Comparison of ENCODE assay signal across 8 mouse cellular contexts in genomic region chr1:180849701-180850301, GRCm38 (mm10). TPM values are rescaled to one million over a fixed set of nuclear protein-coding genes. Genes with fewer than 3 reads are reported as not detected.
A peak's percentile ranks its signal among the peaks of the same experiment; 100 is the strongest.
DNase-seq lines count a peak whose midpoint lies in the region; ATAC-seq and TF ChIP-seq lines count a peak whose summit lies in the region.

No protein-coding gene starts in this region.

- DNase-seq in kidney, adult 11 months: peak; percentile 19
- no peak for DNase-seq in kidney, postnatal 36 days
- DNase-seq in MEL (ENCODE audit: low read depth, low spot score): no peak
- no peak for DNase-seq in right cerebral cortex, postnatal 4 days

- H3K79me2 ChIP-seq in MEL (ENCODE audit: control insufficient read depth, insufficient read depth, low read length, poor library complexity): peaks cover 28% of the 10 kb centered on the region

- 35% methylated on average over 11 of the region's 11 CpGs for WGBS in forebrain, embryonic 12.5 days
- 31% methylated on average over 11 of the region's 11 CpGs for WGBS in kidney, embryonic 14.5 days
- 18% methylated on average over 11 of the region's 11 CpGs for WGBS in midbrain, embryonic 15.5 days

- TF ChIP-seq RAD21 in MEL (IDR thresholded peaks at IDR 0.05; ENCODE audit: low read depth, low read length): no peak

- peak overlapping the region; percentile 44 to 47 for H3K4me3 ChIP-seq in MEL (ENCODE audit: control insufficient read depth in 1 of 2, insufficient read depth in 1 of 2, low read depth in 2 of 2, low read length in 2 of 2)
- H3K4me3 ChIP-seq in forebrain, embryonic 12.5 days (replicated peaks): peak overlapping the region; percentile 58
- H3K4me3 ChIP-seq in kidney, embryonic 14.5 days (ENCODE audit: low read length): peak overlapping the region; percentile 86
- peak overlapping the region; percentile 75 for H3K4me3 ChIP-seq in midbrain, embryonic 15.5 days

- no peak for TF ChIP-seq EP300 in MEL (IDR thresholded peaks at IDR 0.05; ENCODE audit: low read depth in 1 of 2, low read length in 2 of 2)

- ATAC-seq in forebrain, embryonic 12.5 days (ENCODE audit: low FRiP score): no peak
- ATAC-seq in kidney, embryonic 14.5 days (ENCODE audit: low FRiP score, low TSS enrichment): no peak
- ATAC-seq in midbrain, embryonic 15.5 days (replicated peaks): no peak
- no peak for ATAC-seq in monocyte, adult 5-6 weeks (replicated peaks; ENCODE audit: insufficient number of reproducible peaks, low FRiP score, low TSS enrichment, poor library complexity, severe bottlenecking)

- peak overlapping the region; percentile 94 for H3K27ac ChIP-seq in MEL (ENCODE audit: control insufficient read depth, low read depth, low read length)
- H3K27ac ChIP-seq in forebrain, embryonic 12.5 days: peak overlapping the region; percentile 98
- H3K27ac ChIP-seq in kidney, embryonic 14.5 days (ENCODE audit: low read depth, low read length): peak overlapping the region; percentile 99
- peak overlapping the region; percentile 99 for H3K27ac ChIP-seq in midbrain, embryonic 15.5 days

- no peak for TF ChIP-seq POLR2A in MEL (IDR thresholded peaks at IDR 0.05; ENCODE audit: control insufficient read depth in 1 of 2, insufficient read depth in 1 of 2, low read depth in 1 of 2, low read length in 2 of 2, poor library complexity in 1 of 2)

- no peaks in the 10 kb centered on the region for H3K27me3 ChIP-seq in MEL (ENCODE audit: control insufficient read depth in 1 of 2, insufficient read depth in 2 of 2, low read length in 2 of 2)
- H3K27me3 ChIP-seq in forebrain, embryonic 12.5 days: no peaks in the 10 kb centered on the region
- H3K27me3 ChIP-seq in kidney, embryonic 14.5 days (ENCODE audit: control insufficient read depth, insufficient read depth, low read length): no peaks in the 10 kb centered on the region
- H3K27me3 ChIP-seq in midbrain, embryonic 15.5 days (replicated peaks): no peaks in the 10 kb centered on the region

- no peak for TF ChIP-seq CTCF in MEL (IDR thresholded peaks at IDR 0.05 in 2 of 3, conservative IDR thresholded peaks at IDR 0.05 in 1 of 3; ENCODE audit: control insufficient read depth in 1 of 3, insufficient read depth in 1 of 3, low read depth in 2 of 3, low read length in 3 of 3, poor library complexity in 1 of 3, severe bottlenecking in 1 of 3)

- peaks cover 12 to 20% of the 10 kb centered on the region in 2 experiments for H3K4me1 ChIP-seq in MEL (ENCODE audit: control insufficient read depth in 1 of 2, insufficient read depth in 2 of 2, low read length in 2 of 2)
- peaks cover 45% of the 10 kb centered on the region for H3K4me1 ChIP-seq in forebrain, embryonic 12.5 days
- peaks cover 30% of the 10 kb centered on the region for H3K4me1 ChIP-seq in kidney, embryonic 14.5 days (ENCODE audit: control insufficient read depth, insufficient read depth, low read length)
- H3K4me1 ChIP-seq in midbrain, embryonic 15.5 days: peaks cover 46% of the 10 kb centered on the region

- peak overlapping the region; percentile 78 for H3K4me2 ChIP-seq in forebrain, embryonic 12.5 days
- peak overlapping the region; percentile 75 for H3K4me2 ChIP-seq in kidney, embryonic 14.5 days (replicated peaks; ENCODE audit: low read depth, low read length)
- peak overlapping the region; percentile 75 for H3K4me2 ChIP-seq in midbrain, embryonic 15.5 days

- peak overlapping the region; percentile 61 for H3K9ac ChIP-seq in MEL (ENCODE audit: control insufficient read depth, low read depth, low read length, poor library complexity, severe bottlenecking)
- peak overlapping the region; percentile 72 for H3K9ac ChIP-seq in forebrain, embryonic 12.5 days
- peak overlapping the region; percentile 74 for H3K9ac ChIP-seq in kidney, embryonic 14.5 days (ENCODE audit: low read depth, low read length)
- peak overlapping the region; percentile 77 for H3K9ac ChIP-seq in midbrain, embryonic 15.5 days

- no peaks in the 10 kb centered on the region for H3K9me3 ChIP-seq in MEL (replicated peaks; ENCODE audit: insufficient read depth, low read length)
- no peaks in the 10 kb centered on the region for H3K9me3 ChIP-seq in forebrain, embryonic 12.5 days
- H3K9me3 ChIP-seq in kidney, embryonic 14.5 days (ENCODE audit: control insufficient read depth, low read length): no peaks in the 10 kb centered on the region
- H3K9me3 ChIP-seq in midbrain, embryonic 15.5 days: no peaks in the 10 kb centered on the region

- H3K36me3 ChIP-seq in MEL (ENCODE audit: control insufficient read depth in 1 of 2, insufficient read depth in 2 of 2, low read length in 2 of 2): peaks cover 0 to 30% of the 10 kb centered on the region in 2 experiments; a peak in 2 of 4 replicates
- H3K36me3 ChIP-seq in forebrain, embryonic 12.5 days (replicated peaks): no peaks in the 10 kb centered on the region
- no peaks in the 10 kb centered on the region for H3K36me3 ChIP-seq in kidney, embryonic 14.5 days (ENCODE audit: control insufficient read depth, insufficient read depth, low read length)
- H3K36me3 ChIP-seq in midbrain, embryonic 15.5 days (replicated peaks): no peaks in the 10 kb centered on the region

TF ChIP-seq in MEL, 35 proteins besides CTCF, POLR2A, EP300 and RAD21:
- no peak for TF ChIP-seq BHLHE40 (IDR thresholded peaks at IDR 0.05; ENCODE audit: borderline replicate concordance, low read depth, low read length)
- no peak for TF ChIP-seq E2F4 (IDR thresholded peaks at IDR 0.05; ENCODE audit: borderline replicate concordance, low read depth, low read length)
- no peak for TF ChIP-seq SMC3 (IDR thresholded peaks at IDR 0.05; ENCODE audit: low read depth, low read length)
- 0 out of 2 replicates have a peak, but pooled peaks have one; percentile 24 for TF ChIP-seq UBTF (IDR thresholded peaks at IDR 0.05; ENCODE audit: borderline replicate concordance, insufficient read depth, low read depth, low read length)
- peak; percentile 66 for TF ChIP-seq USF1 (IDR thresholded peaks at IDR 0.05; ENCODE audit: low read depth, low read length)
- no peak for TF ChIP-seq HCFC1 (IDR thresholded peaks at IDR 0.05; ENCODE audit: low read depth, low read length)
- no peak for TF ChIP-seq MEF2A (IDR thresholded peaks at IDR 0.05; ENCODE audit: extremely low read depth, insufficient replicate concordance, low read depth, low read length, poor library complexity, severe bottlenecking)
- TF ChIP-seq MXI1 (IDR thresholded peaks at IDR 0.05; ENCODE audit: low read depth, low read length): no peak
- TF ChIP-seq MYC (IDR thresholded peaks at IDR 0.05; ENCODE audit: low read depth, low read length): 0 out of 2 replicates have a peak, but pooled peaks have one; percentile 31
- no peak for TF ChIP-seq JUND (IDR thresholded peaks at IDR 0.05; ENCODE audit: low read depth, low read length)
- TF ChIP-seq CHD2 (IDR thresholded peaks at IDR 0.05; ENCODE audit: low read length): no peak
- no peak for TF ChIP-seq NRF1 (IDR thresholded peaks at IDR 0.05; ENCODE audit: insufficient read depth, low read depth, low read length, poor library complexity, severe bottlenecking)
- no peak for TF ChIP-seq MYB (IDR thresholded peaks at IDR 0.05; ENCODE audit: low read depth, low read length)

RNA-seq across cellular contexts. Expression of gene Sde2, which starts 1.1 kb away (rescaled TPM):
- total RNA-seq in MEL (2012; rRNA removed): 31.4 and 35.5 TPM in 2 replicates
- polyA plus RNA-seq in MEL (2012; ENCODE audit: insufficient read depth in 1 of 2, insufficient read length in 2 of 2, low read depth in 1 of 2, low replicate concordance in 2 of 2, missing spikeins in 1 of 2): 10 to 100 TPM in 1 of 2 experiments, not detected in 1; 48.0 TPM
- 39.0 and 39.1 TPM in 2 replicates for polyA plus RNA-seq in forebrain, embryonic 12.5 days (2016; fragmentation: Nextera tagmentation; extraction: Ambion mirVana)
- 32.9 and 39.6 TPM in 2 replicates for polyA plus RNA-seq in kidney, embryonic 14.5 days (2014; fragmentation: Nextera tagmentation; extraction: Ambion mirVana)
- polyA plus RNA-seq in midbrain, embryonic 15.5 days (2015; fragmentation: Nextera tagmentation; extraction: Ambion mirVana): 29.0 and 30.9 TPM in 2 replicates
- 45.3 to 50.4 TPM (median 49.6 TPM) in 3 replicates for total RNA-seq in monocyte, adult 5-6 weeks (2017)

RNA-seq across cellular contexts. Expression of gene H3f3a, which starts 36.1 kb away (rescaled TPM):
- total RNA-seq in MEL (2012; rRNA removed): 573 and 574 TPM in 2 replicates
- 100 to 1,000 TPM; 265 to 903 TPM for polyA plus RNA-seq in MEL (2012; ENCODE audit: insufficient read depth in 1 of 2, insufficient read length in 2 of 2, low read depth in 1 of 2, low replicate concordance in 2 of 2, missing spikeins in 1 of 2)
- 3,507 and 3,679 TPM in 2 replicates for polyA plus RNA-seq in forebrain, embryonic 12.5 days (2016; fragmentation: Nextera tagmentation; extraction: Ambion mirVana)
- 2,845 and 3,531 TPM in 2 replicates for polyA plus RNA-seq in kidney, embryonic 14.5 days (2014; fragmentation: Nextera tagmentation; extraction: Ambion mirVana)
- 3,070 and 3,123 TPM in 2 replicates for polyA plus RNA-seq in midbrain, embryonic 15.5 days (2015; fragmentation: Nextera tagmentation; extraction: Ambion mirVana)
- 1,440 to 2,544 TPM (median 2,182 TPM) in 3 replicates for total RNA-seq in monocyte, adult 5-6 weeks (2017)

RNA-seq across cellular contexts. Expression of gene Lefty2, which starts 43.1 kb away (rescaled TPM):
- not detected in 2 replicates for total RNA-seq in MEL (2012; rRNA removed)
- not detected for polyA plus RNA-seq in MEL (2012; ENCODE audit: insufficient read depth in 1 of 2, insufficient read length in 2 of 2, low read depth in 1 of 2, low replicate concordance in 2 of 2, missing spikeins in 1 of 2)
- 0.17 TPM in 1 of 2 replicates, not detected in the other for polyA plus RNA-seq in forebrain, embryonic 12.5 days (2016; fragmentation: Nextera tagmentation; extraction: Ambion mirVana)
- not detected in 2 replicates for polyA plus RNA-seq in kidney, embryonic 14.5 days (2014; fragmentation: Nextera tagmentation; extraction: Ambion mirVana)
- polyA plus RNA-seq in midbrain, embryonic 15.5 days (2015; fragmentation: Nextera tagmentation; extraction: Ambion mirVana): 2.4 and 2.5 TPM in 2 replicates
- total RNA-seq in monocyte, adult 5-6 weeks (2017): not detected in 3 replicates

RNA-seq across cellular contexts. Expression of gene Pycr2, which starts 54.3 kb away (rescaled TPM):
- total RNA-seq in MEL (2012; rRNA removed): 128 and 183 TPM in 2 replicates
- 100 to 1,000 TPM in 1 of 2 experiments, not detected in 1; 125 TPM for polyA plus RNA-seq in MEL (2012; ENCODE audit: insufficient read depth in 1 of 2, insufficient read length in 2 of 2, low read depth in 1 of 2, low replicate concordance in 2 of 2, missing spikeins in 1 of 2)
- polyA plus RNA-seq in forebrain, embryonic 12.5 days (2016; fragmentation: Nextera tagmentation; extraction: Ambion mirVana): 98.3 and 98.4 TPM in 2 replicates
- polyA plus RNA-seq in kidney, embryonic 14.5 days (2014; fragmentation: Nextera tagmentation; extraction: Ambion mirVana): 93.9 and 103 TPM in 2 replicates
- 76.7 and 79.8 TPM in 2 replicates for polyA plus RNA-seq in midbrain, embryonic 15.5 days (2015; fragmentation: Nextera tagmentation; extraction: Ambion mirVana)
- total RNA-seq in monocyte, adult 5-6 weeks (2017): 12.9 to 16.2 TPM (median 14.3 TPM) in 3 replicates
